Mouse (Mus musculus): ENCODE measurements at regions not wholly inside any gene's neighbourhood (a gene's known extent, or its start where the extent isn't known, plus 50 kb on each side); places are given as distances from the start of the nearest gene placed in this dataset.

GRCm38 (mm10) chr6:138754955-138755303 is 96.6 kb upstream of the Igbp1b start:
- Histone ChIP-seq H3K36me3 (ENCODE audit: insufficient read depth, low read length) (no peaks in the 10 kb centered on the region), H3K27me3 (ENCODE audit: insufficient read depth, low read length) (no peaks in the 10 kb centered on the region), H3K4me3 (ENCODE audit: low read depth, low read length) (no peak overlapping the region), H3K9ac (replicated peaks; ENCODE audit: low read length, poor library complexity, severe bottlenecking) (no peak overlapping the region), H3K4me2 (ENCODE audit: low read depth, low read length, poor library complexity, severe bottlenecking) (no peak overlapping the region), H3K27ac (ENCODE audit: low read depth, low read length) (no peak overlapping the region), H3K9me3 (ENCODE audit: low read length) (no peaks in the 10 kb centered on the region), H3K4me1 (ENCODE audit: insufficient read depth, low read length) (no peaks in the 10 kb centered on the region)
- DNase-seq (ENCODE audit: low spot score) (no peak), ATAC-seq (ENCODE audit: low FRiP score) (no peak)
- WGBS = 68% methylated on average over 5 of the region's 5 CpGs
- TF ChIP-seq CTCF (IDR thresholded peaks at IDR 0.05) = no peak

GRCm38 (mm10) chr6:138754302-138754954 is 96.1 kb upstream of the Igbp1b start:
- no peak for ATAC-seq (ENCODE audit: low FRiP score)
- no peak overlapping the region for H3K4me3 ChIP-seq (ENCODE audit: low read depth, low read length)

GRCm38 (mm10) chr6:138717698-138718097 is 59.4 kb upstream of the Igbp1b start:
- no peaks in the 10 kb centered on the region for H3K36me3 ChIP-seq (ENCODE audit: insufficient read depth, low read length)
- H3K27ac ChIP-seq (ENCODE audit: low read depth, low read length) = no peak overlapping the region
- H3K27me3 ChIP-seq (ENCODE audit: insufficient read depth, low read length) = no peaks in the 10 kb centered on the region
- no peak overlapping the region for H3K4me3 ChIP-seq (ENCODE audit: low read depth, low read length)
- ATAC-seq (ENCODE audit: low FRiP score) = no peak
- no peaks in the 10 kb centered on the region for H3K9me3 ChIP-seq (ENCODE audit: low read length)
- no peak overlapping the region for H3K9ac ChIP-seq (replicated peaks; ENCODE audit: low read length, poor library complexity, severe bottlenecking)
- no peak for DNase-seq (ENCODE audit: low spot score)
- H3K4me2 ChIP-seq (ENCODE audit: low read depth, low read length, poor library complexity, severe bottlenecking) = no peak overlapping the region
- H3K4me1 ChIP-seq (ENCODE audit: insufficient read depth, low read length) = no peaks in the 10 kb centered on the region
- no peak for TF ChIP-seq CTCF (IDR thresholded peaks at IDR 0.05)

More at GRCm38 (mm10) chr6:138754302-138754954, 96.1 kb upstream of the Igbp1b start:
- Histone ChIP-seq H3K27me3 (ENCODE audit: insufficient read depth, low read length) (no peaks in the 10 kb centered on the region), H3K9me3 (ENCODE audit: low read length) (no peaks in the 10 kb centered on the region), H3K9ac (replicated peaks; ENCODE audit: low read length, poor library complexity, severe bottlenecking) (no peak overlapping the region), H3K4me1 (ENCODE audit: insufficient read depth, low read length) (no peaks in the 10 kb centered on the region), H3K27ac (ENCODE audit: low read depth, low read length) (no peak overlapping the region), H3K36me3 (ENCODE audit: insufficient read depth, low read length) (no peaks in the 10 kb centered on the region), H3K4me2 (ENCODE audit: low read depth, low read length, poor library complexity, severe bottlenecking) (no peak overlapping the region)
- TF ChIP-seq CTCF (IDR thresholded peaks at IDR 0.05) = no peak
- WGBS = 64% methylated on average over 2 of the region's 2 CpGs
- DNase-seq (ENCODE audit: low spot score) = no peak

All from midbrain, postnatal 0 days (tissue).